Mouse (Mus musculus) skeletal muscle tissue, adult 2 months (tissue): ENCODE measurements at regions not wholly inside any gene's neighbourhood (a gene's known extent, or its start where the extent isn't known, plus 50 kb on each side); places are given as distances from the start of the nearest gene placed in this dataset.

Experiments used
- DNase-seq: peaks from one replicate; pipeline ENCODE4 v3.0.0-alpha.2; 2012; ENCODE audit warnings: low read depth, low spot score

- DNase-seq: no peak
Measured at GRCm38 (mm10) chr7:123059718-123060337, 63.9 kb upstream of the Tnrc6a start.

GRCm38 (mm10) chr7:123063264-123064011 lies 60.2 kb upstream of the Tnrc6a start:
- DNase-seq: no peak

DNA sequence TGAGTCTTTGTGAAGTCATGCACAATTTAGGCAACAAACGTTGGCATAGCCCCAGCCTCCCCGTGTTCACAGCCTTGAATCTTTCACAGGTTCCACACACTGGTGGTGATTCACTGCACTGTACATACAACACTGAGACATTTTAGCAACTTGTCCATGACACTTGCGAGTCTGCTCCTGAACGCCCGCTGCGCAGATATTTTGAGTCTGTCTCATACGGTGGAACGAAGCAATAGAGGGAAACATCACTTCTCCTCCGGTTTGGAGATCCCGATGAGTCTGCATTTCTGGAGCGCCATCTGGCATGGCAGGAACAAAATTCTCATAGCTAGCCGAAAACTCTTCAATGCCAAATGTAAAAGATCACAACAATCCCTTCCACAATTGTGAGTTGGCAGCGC lies 57.7 kb upstream of the Tnrc6a start:
- DNase-seq: peak; percentile 36

GRCm38 (mm10) chr7:123067396-123067795 lies 56.3 kb upstream of the Tnrc6a start:
- no peak for DNase-seq

GRCm38 (mm10) chr7:123068241-123068640 lies 55.4 kb upstream of the Tnrc6a start:
- no peak for DNase-seq

- no peak for DNase-seq
Measured at GRCm38 (mm10) chr7:123068715-123069273, 54.9 kb upstream of the Tnrc6a start.

GRCm38 (mm10) chr7:123069280-123069679 lies 54.4 kb upstream of the Tnrc6a start:
- no peak for DNase-seq

GRCm38 (mm10) chr7:123070861-123071260 lies 52.8 kb upstream of the Tnrc6a start:
- DNase-seq: no peak
